ENCODE assay signal across 28 mouse cellular contexts in the genomic region with DNA sequence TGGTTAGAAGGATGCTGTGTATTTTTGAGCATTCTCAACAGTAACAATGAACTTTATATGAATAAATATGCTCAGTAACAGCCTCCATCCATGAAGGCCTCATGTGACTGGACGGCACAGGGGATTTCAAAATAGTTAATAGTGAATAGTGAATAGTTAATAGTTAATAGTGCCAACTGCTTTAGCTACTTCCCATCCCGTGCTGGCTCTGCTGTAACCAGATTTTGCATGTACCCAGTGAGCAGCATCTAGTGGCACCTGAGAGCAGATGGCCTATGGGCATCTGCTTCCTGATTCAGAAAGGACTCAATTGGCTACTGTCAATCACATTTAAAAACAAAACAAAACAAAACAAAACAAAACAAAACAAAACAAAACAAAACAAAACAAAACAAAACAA.
DNase-seq lines count a peak whose midpoint lies in the region; ATAC-seq and TF ChIP-seq lines count a peak whose summit lies in the region.
"Had no signal": no experiment of that assay in that cellular context is flagged by ENCODE, and none has a peak within 500 bp of the region (broad histone marks: within the 10 kb centered on the region; RNA-seq: fewer than 3 reads in every experiment).

No protein-coding gene starts in this region.

- WGBS in kidney, embryonic 14.5 days, result 72% methylated on average over 2 of the region's 2 CpGs
- WGBS in kidney, embryonic 15.5 days, result 55% methylated on average over 2 of the region's 2 CpGs
- WGBS in kidney, postnatal 0 days, result 50% methylated on average over 2 of the region's 2 CpGs

- no peak overlapping the region for H3K27ac ChIP-seq in kidney, embryonic 14.5 days (ENCODE audit: low read depth, low read length)
- no peak overlapping the region for H3K27ac ChIP-seq in kidney, embryonic 15.5 days
- no peak overlapping the region for H3K27ac ChIP-seq in kidney, postnatal 0 days
- H3K27ac ChIP-seq: embryonic facial prominence, embryonic 13.5 days; embryonic facial prominence, embryonic 15.5 days; forebrain, embryonic 10.5 days; forebrain, embryonic 12.5 days had no signal

- intact Hi-C loops in heart, postnatal 36 days (cut with DNase I), result no loop called here

- H3K9ac ChIP-seq in kidney, embryonic 14.5 days (ENCODE audit: low read depth, low read length), result no peak overlapping the region
- no peak overlapping the region for H3K9ac ChIP-seq in kidney, embryonic 15.5 days
- no peak overlapping the region for H3K9ac ChIP-seq in kidney, postnatal 0 days (ENCODE audit: low read depth, low read length)
- H3K9ac ChIP-seq: embryonic facial prominence, embryonic 13.5 days; embryonic facial prominence, embryonic 15.5 days; forebrain, embryonic 12.5 days had no signal

- TF ChIP-seq CTCF in kidney, postnatal 0 days (IDR thresholded peaks at IDR 0.05; ENCODE audit: low read depth), result no peak

- H3K4me2 ChIP-seq in kidney, embryonic 14.5 days (replicated peaks; ENCODE audit: low read depth, low read length), result no peak overlapping the region
- H3K4me2 ChIP-seq in kidney, embryonic 15.5 days, result no peak overlapping the region
- H3K4me2 ChIP-seq in kidney, postnatal 0 days (ENCODE audit: low read length), result no peak overlapping the region
- H3K4me2 ChIP-seq: embryonic facial prominence, embryonic 13.5 days; embryonic facial prominence, embryonic 15.5 days; forebrain, embryonic 12.5 days had no signal

- H3K36me3 ChIP-seq in kidney, embryonic 14.5 days (ENCODE audit: control insufficient read depth, insufficient read depth, low read length), result no peaks in the 10 kb centered on the region
- H3K36me3 ChIP-seq in kidney, embryonic 15.5 days, result no peaks in the 10 kb centered on the region
- no peaks in the 10 kb centered on the region for H3K36me3 ChIP-seq in kidney, postnatal 0 days (ENCODE audit: insufficient read depth, low read length)
- H3K36me3 ChIP-seq: embryonic facial prominence, embryonic 13.5 days; embryonic facial prominence, embryonic 15.5 days; forebrain, embryonic 10.5 days; forebrain, embryonic 12.5 days; G1E had no signal

- H3K4me3 ChIP-seq in kidney, embryonic 14.5 days (ENCODE audit: low read length), result no peak overlapping the region
- no peak overlapping the region for H3K4me3 ChIP-seq in kidney, embryonic 15.5 days (replicated peaks)
- no peak overlapping the region for H3K4me3 ChIP-seq in kidney, postnatal 0 days (replicated peaks; ENCODE audit: low read depth, low read length)
- H3K4me3 ChIP-seq: embryonic facial prominence, embryonic 13.5 days; embryonic facial prominence, embryonic 15.5 days; erythroblast, embryonic 14.5 days; forebrain, embryonic 10.5 days; forebrain, embryonic 12.5 days had no signal

- no peaks in the 10 kb centered on the region for H3K4me1 ChIP-seq in kidney, embryonic 14.5 days (ENCODE audit: control insufficient read depth, insufficient read depth, low read length)
- no peaks in the 10 kb centered on the region for H3K4me1 ChIP-seq in kidney, embryonic 15.5 days
- no peaks in the 10 kb centered on the region for H3K4me1 ChIP-seq in kidney, postnatal 0 days (replicated peaks; ENCODE audit: insufficient read depth, low read length)
- H3K4me1 ChIP-seq: embryonic facial prominence, embryonic 13.5 days; embryonic facial prominence, embryonic 15.5 days; forebrain, embryonic 10.5 days; forebrain, embryonic 12.5 days had no signal

- no peaks in the 10 kb centered on the region for H3K9me3 ChIP-seq in kidney, embryonic 14.5 days (ENCODE audit: control insufficient read depth, low read length)
- no peaks in the 10 kb centered on the region for H3K9me3 ChIP-seq in kidney, embryonic 15.5 days (replicated peaks)
- no peaks in the 10 kb centered on the region for H3K9me3 ChIP-seq in kidney, postnatal 0 days (replicated peaks; ENCODE audit: low read length)
- H3K9me3 ChIP-seq: embryonic facial prominence, embryonic 13.5 days; embryonic facial prominence, embryonic 15.5 days; forebrain, embryonic 10.5 days; forebrain, embryonic 12.5 days had no signal

- no peak for ATAC-seq in kidney, embryonic 14.5 days (ENCODE audit: low FRiP score, low TSS enrichment)
- no peak for ATAC-seq in kidney, embryonic 15.5 days (replicated peaks; ENCODE audit: low FRiP score)
- peak; percentile 77 for ATAC-seq in kidney, postnatal 0 days (replicated peaks; ENCODE audit: low FRiP score, low read depth)
- ATAC-seq: activated CD4-positive, CD25-positive, alpha-beta regulatory T cell, adult 4 months; CD4-positive, CD25-positive, alpha-beta regulatory T cell, adult 4 months; forebrain, embryonic 14.5 days; Patski had no signal

- peak; percentile 10 for DNase-seq in kidney, adult 11 months
- peak; percentile 44 for DNase-seq in kidney, adult 9 months
- no peak for DNase-seq in kidney, postnatal 0 days (ENCODE audit: low spot score)
- no peak for DNase-seq in kidney, postnatal 14 days
- DNase-seq in heart, postnatal 36 days, result no peak
- DNase-seq: adrenal gland, adult 8-10 months; adrenal gland, postnatal 14 days; adrenal gland, postnatal 36 days; B cell, adult 2 months; cerebellum, adult 11-12 months; cerebellum, adult 2 months; cerebellum, adult 9-10 months; cerebellum, postnatal 14 days; cerebellum, postnatal 36 days; embryo, embryonic 11 days had no signal

- H3K27me3 ChIP-seq in kidney, embryonic 14.5 days (ENCODE audit: control insufficient read depth, insufficient read depth, low read length), result no peaks in the 10 kb centered on the region
- no peaks in the 10 kb centered on the region for H3K27me3 ChIP-seq in kidney, embryonic 15.5 days
- H3K27me3 ChIP-seq in kidney, postnatal 0 days (ENCODE audit: insufficient read depth, low read length), result no peaks in the 10 kb centered on the region
- H3K27me3 ChIP-seq: CH12.LX; embryonic facial prominence, embryonic 13.5 days; embryonic facial prominence, embryonic 15.5 days; forebrain, embryonic 12.5 days had no signal

Comparison
In these comparisons a context has a peak if more than half of its experiments do, and no peak if none do; other contexts are left out.
1. DNase-seq: peak in kidney, adult 11 months (single experiment) and kidney, adult 9 months (single experiment); none in kidney, postnatal 0 days (single experiment), kidney, postnatal 14 days (single experiment) and heart, postnatal 36 days (0 of 2).